Mouse (Mus musculus): ENCODE data around the gene Mns1.

GRCm38 (mm10) chr9:72400121-72400520 lies 37.7 kb upstream of the Mns1 start:
- TF ChIP-seq CTCF (IDR thresholded peaks at IDR 0.05; ENCODE audit: low read depth), result no peak
- no peak for TF ChIP-seq EP300 (optimal IDR thresholded peaks at IDR 0.05)

All from stomach, postnatal 0 days (tissue).